Mouse (Mus musculus): ENCODE results near the gene Endog. TPM values are rescaled to one million over a fixed set of nuclear protein-coding genes. Genes with fewer than 3 reads are reported as not detected.
"Not testable (repeated sequence)": the region's sequence is repeated elsewhere in the genome, so short reads cannot be mapped to it uniquely, and the experiment has no call there.

Endog gene
- polyA plus RNA-seq, 1 experiment = 147 TPM

DNA sequence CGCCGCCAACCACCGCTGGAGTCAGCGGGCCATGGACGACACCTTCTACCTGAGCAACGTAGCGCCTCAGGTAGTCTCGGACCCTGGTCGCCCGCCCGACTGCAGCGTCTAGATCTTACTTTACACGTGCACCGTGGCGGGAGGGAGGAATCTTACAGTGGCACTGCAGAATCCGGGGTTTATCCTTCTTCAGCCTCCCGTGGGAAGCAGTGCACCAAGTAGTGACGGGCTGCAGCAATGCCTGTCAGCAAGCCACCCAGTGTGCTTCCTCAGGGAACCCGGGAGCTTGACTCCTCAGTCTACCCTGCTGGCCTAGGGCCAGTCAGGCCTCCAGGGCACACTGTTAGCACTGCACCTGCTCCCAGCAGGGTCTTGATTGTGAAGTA lies 697 bp downstream of the Endog start:
- H3K4me3 ChIP-seq (ENCODE audit: low read depth, low read length) = peak overlapping the region; percentile 83
- TF ChIP-seq CTCF (IDR thresholded peaks at IDR 0.05; ENCODE audit: extremely low read depth, insufficient read length, insufficient replicate concordance, low read depth, low read length) (no peak), POLR2A (IDR thresholded peaks at IDR 0.05; ENCODE audit: low read depth, low read length) (no peak)
- H3K27me3 ChIP-seq (ENCODE audit: control insufficient read depth, insufficient read depth, low read length) = no peaks in the 10 kb centered on the region
- under 1% methylated on average over 19 of the region's 19 CpGs for WGBS
- peaks cover 6% of the 10 kb centered on the region for H3K4me1 ChIP-seq (ENCODE audit: control insufficient read depth, insufficient read depth, insufficient read length, low read length)
- peak overlapping the region; percentile 84 for H3K27ac ChIP-seq (ENCODE audit: insufficient read depth, low read depth, low read length)
- H3K36me3 ChIP-seq (ENCODE audit: control insufficient read depth, insufficient read depth, low read length) = peaks cover 29% of the 10 kb centered on the region

DNA sequence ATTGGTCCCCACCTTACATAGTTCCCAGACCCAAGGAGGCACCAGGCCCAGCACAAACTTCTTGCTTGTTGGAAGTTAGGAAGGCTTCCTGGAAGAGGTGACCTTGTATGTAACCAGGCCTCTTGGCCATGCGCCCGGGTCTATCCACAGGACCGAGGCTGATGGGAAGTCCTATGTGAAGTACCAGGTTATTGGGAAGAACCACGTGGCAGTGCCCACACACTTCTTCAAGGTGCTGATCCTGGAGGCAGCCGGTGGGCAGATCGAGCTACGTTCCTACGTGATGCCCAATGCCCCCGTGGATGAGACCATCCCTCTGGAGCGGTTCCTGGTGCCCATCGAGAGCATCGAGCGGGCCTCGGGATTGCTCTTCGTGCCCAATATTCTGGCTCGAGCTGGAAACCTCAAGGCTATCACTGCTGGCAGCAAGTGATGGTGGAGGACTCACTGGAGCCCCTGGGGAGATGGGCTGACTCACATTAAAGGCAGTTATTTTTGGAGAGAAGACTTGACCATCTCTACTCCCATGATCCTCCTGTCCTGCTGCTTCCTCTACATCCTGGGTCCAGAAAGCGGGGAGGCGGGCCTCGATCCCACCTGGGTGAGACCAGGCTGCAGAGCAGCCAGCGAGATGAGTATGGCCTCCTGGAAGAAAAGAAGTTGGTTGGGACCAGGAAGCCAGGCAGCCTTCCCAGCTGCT lies 2.4 kb downstream of the Endog start:
- TF ChIP-seq CTCF (IDR thresholded peaks at IDR 0.05; ENCODE audit: extremely low read depth, insufficient read length, insufficient replicate concordance, low read depth, low read length) = no peak
- no peak for TF ChIP-seq POLR2A (IDR thresholded peaks at IDR 0.05; ENCODE audit: low read depth, low read length)
- Histone ChIP-seq H3K4me1 (ENCODE audit: control insufficient read depth, insufficient read depth, insufficient read length, low read length) (peaks cover 11% of the 10 kb centered on the region), H3K27ac (ENCODE audit: insufficient read depth, low read depth, low read length) (no peak overlapping the region), H3K27me3 (ENCODE audit: control insufficient read depth, insufficient read depth, low read length) (no peaks in the 10 kb centered on the region), H3K36me3 (ENCODE audit: control insufficient read depth, insufficient read depth, low read length) (peaks cover 29% of the 10 kb centered on the region), H3K4me3 (ENCODE audit: low read depth, low read length) (no peak overlapping the region)
- WGBS = 91% methylated on average over 20 of the region's 20 CpGs

DNA sequence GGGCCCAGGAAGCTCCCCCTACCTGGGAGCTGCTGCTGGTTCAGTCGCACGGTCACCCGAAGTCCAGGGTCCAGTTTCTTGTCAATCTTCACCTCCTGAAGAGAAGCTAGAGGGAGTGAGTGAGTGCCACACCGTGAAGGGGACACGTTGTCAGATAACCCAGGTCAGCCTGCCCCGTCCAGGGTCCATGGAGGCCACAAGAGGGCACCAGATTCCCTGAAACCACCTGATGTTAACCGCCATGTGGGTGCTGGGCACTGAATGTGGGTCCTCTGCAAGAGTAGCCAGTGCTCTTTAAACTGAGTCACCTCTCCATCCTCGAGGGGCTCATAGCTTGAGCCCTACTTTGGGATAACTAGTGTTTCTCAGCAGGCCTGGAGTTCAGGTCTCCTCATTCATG lies 4.6 kb downstream of the Endog start:
- no peaks in the 10 kb centered on the region for H3K27me3 ChIP-seq (ENCODE audit: control insufficient read depth, insufficient read depth, low read length)
- peaks cover 29% of the 10 kb centered on the region for H3K36me3 ChIP-seq (ENCODE audit: control insufficient read depth, insufficient read depth, low read length)
- H3K27ac ChIP-seq (ENCODE audit: insufficient read depth, low read depth, low read length) = no peak overlapping the region
- no peak overlapping the region for H3K4me3 ChIP-seq (ENCODE audit: low read depth, low read length)
- 89% methylated on average over 8 of the region's 8 CpGs for WGBS
- H3K4me1 ChIP-seq (ENCODE audit: control insufficient read depth, insufficient read depth, insufficient read length, low read length) = peaks cover 11% of the 10 kb centered on the region
- TF ChIP-seq CTCF (IDR thresholded peaks at IDR 0.05; ENCODE audit: extremely low read depth, insufficient read length, insufficient replicate concordance, low read depth, low read length) (peak; percentile 43; the same call in 1 of the 2 replicates), POLR2A (IDR thresholded peaks at IDR 0.05; ENCODE audit: low read depth, low read length) (no peak)

DNA sequence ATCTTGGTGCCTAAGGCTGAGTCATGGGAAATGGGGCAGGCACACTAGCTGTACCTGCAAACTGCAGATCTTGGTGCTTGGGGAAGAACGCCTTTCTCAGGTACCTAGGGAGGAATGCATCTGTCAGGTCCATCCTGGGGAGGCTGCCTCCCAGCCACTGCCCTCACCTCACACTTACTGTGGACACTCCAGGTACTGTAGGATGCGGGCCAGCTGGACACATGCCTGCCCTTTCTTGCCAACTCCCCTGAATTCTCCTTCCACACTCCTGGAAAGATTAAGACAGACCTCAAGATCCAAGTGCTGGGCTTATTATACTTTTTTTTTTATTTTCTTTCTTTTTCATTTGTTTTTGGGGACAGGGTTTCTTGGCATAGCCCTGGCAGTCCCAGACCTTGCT lies 5.3 kb downstream of the Endog start:
- no peak overlapping the region for H3K27ac ChIP-seq (ENCODE audit: insufficient read depth, low read depth, low read length)
- no peaks in the 10 kb centered on the region for H3K27me3 ChIP-seq (ENCODE audit: control insufficient read depth, insufficient read depth, low read length)
- WGBS = 98% methylated on average over 2 of the region's 2 CpGs
- TF ChIP-seq POLR2A (IDR thresholded peaks at IDR 0.05; ENCODE audit: low read depth, low read length) (no peak), CTCF (IDR thresholded peaks at IDR 0.05; ENCODE audit: extremely low read depth, insufficient read length, insufficient replicate concordance, low read depth, low read length) (no peak)
- H3K4me3 ChIP-seq (ENCODE audit: low read depth, low read length) = no peak overlapping the region
- peaks cover 29% of the 10 kb centered on the region for H3K36me3 ChIP-seq (ENCODE audit: control insufficient read depth, insufficient read depth, low read length)
- H3K4me1 ChIP-seq (ENCODE audit: control insufficient read depth, insufficient read depth, insufficient read length, low read length) = peaks cover 11% of the 10 kb centered on the region

DNA sequence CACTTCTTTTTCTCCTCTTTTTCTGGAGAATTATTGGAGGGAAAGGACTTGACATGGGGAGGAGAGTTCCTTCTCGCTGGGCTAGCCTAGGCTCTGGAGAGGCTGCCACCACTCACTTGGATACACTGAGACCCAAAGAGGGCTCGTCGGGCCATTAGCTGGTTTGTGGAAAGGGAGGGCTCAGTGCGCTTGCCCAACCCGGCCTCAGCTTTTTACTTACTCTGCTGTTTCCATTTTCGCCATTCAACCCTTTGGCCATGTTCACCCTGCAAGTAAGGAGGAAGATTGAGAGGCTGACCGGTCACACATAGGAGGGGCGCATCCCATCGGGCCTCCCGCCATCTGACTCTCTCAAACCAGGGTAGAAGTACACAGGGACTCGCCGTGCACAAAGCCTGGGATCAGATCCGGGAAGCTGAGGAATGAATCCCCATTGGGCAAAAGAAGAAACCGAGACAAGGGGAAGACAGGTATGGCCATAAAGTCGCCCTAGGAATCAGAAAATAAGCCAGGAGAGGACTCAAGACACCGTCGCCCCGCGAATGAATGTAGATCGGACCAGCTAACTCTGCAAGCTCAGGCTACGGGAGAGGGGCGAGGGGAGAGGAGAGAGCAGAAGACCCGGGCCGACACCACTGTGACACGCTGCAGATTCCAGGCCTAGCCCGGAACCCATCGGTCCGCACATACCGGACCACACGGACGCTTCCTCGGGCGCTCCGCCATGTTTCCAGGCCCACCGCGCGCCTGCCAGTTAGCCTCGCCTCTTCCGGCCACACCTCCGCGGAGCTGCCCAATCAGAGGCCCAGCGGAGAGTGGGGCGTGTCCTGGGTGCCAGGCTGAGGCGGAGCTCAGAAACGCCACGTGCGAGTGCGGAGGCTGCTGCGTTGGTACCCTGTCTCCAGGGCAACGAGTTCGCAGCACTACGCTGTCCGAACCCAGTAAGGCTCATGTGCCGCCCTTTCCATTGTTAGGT lies 6.7 kb downstream of the Endog start, which contains the start of gene Spout1:
TSS of gene Spout1 (minus strand) at position 760 of the 976 bp plus-strand sequence.
- TF ChIP-seq POLR2A (IDR thresholded peaks at IDR 0.05; ENCODE audit: low read depth, low read length) (peak; percentile 62), CTCF (IDR thresholded peaks at IDR 0.05; ENCODE audit: extremely low read depth, insufficient read length, insufficient replicate concordance, low read depth, low read length) (no peak)
- peaks cover 5% of the 10 kb centered on the region for H3K4me1 ChIP-seq (ENCODE audit: control insufficient read depth, insufficient read depth, insufficient read length, low read length)
- 1% methylated on average over 54 of the region's 54 CpGs for WGBS
- peaks cover 28% of the 10 kb centered on the region for H3K36me3 ChIP-seq (ENCODE audit: control insufficient read depth, insufficient read depth, low read length)
- H3K4me3 ChIP-seq (ENCODE audit: low read depth, low read length) = peak within 1 kb of the TSS; percentile 87
- no peak within 1 kb of the TSS for H3K27ac ChIP-seq (ENCODE audit: insufficient read depth, low read depth, low read length)
- H3K27me3 ChIP-seq (ENCODE audit: control insufficient read depth, insufficient read depth, low read length) = no peaks in the 10 kb centered on the region

DNA sequence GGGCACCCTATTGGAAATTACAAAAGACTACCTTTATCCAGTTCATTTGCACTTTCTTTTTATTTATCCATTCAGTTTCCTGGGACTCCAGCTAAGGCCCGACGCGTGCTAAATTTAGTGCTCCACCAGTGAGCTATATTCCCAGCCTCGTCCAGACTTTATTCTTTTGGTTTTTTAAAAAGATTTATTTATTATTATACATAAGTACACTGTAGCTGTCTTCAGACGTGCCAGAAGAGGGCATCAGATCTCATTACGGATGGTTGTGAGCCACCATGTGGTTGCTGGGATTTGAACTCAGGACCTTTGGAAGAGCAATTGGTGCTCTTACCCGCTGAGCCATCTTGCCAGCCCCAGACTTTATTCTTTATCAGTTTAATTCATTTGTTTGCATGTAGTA lies 7.4 kb downstream of the Endog start:
- H3K36me3 ChIP-seq (ENCODE audit: control insufficient read depth, insufficient read depth, low read length) = peaks cover 22% of the 10 kb centered on the region
- H3K4me1 ChIP-seq (ENCODE audit: control insufficient read depth, insufficient read depth, insufficient read length, low read length); H3K27ac ChIP-seq (ENCODE audit: insufficient read depth, low read depth, low read length); H3K27me3 ChIP-seq (ENCODE audit: control insufficient read depth, insufficient read depth, low read length): not testable (repeated sequence)
- 40% methylated on average over 7 of the region's 7 CpGs for WGBS
- peak overlapping the region; percentile 87 for H3K4me3 ChIP-seq (ENCODE audit: low read depth, low read length)

DNA sequence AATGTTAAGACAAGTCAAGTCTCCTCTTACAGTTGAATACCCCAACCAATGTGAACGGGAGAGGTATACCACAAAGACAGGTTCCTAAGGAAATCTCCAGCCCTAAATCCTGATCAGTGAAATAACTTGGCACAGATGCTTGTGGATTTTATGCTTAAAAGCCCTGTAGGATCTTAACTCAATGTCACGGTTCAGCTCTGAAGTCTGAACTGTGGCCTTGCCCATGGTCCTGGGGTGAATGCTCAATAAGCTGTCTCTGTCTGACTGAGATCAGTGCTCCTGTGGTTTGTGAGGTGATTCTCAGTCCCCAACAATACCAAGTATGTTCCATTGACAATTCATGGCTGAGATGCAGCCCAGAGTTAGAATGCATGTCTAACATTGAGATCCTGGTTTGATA lies 11.1 kb downstream of the Endog start:
- TF ChIP-seq POLR2A (IDR thresholded peaks at IDR 0.05; ENCODE audit: low read depth, low read length) (no peak), CTCF (IDR thresholded peaks at IDR 0.05; ENCODE audit: extremely low read depth, insufficient read length, insufficient replicate concordance, low read depth, low read length) (no peak)
- WGBS = 89% methylated on average over 2 of the region's 2 CpGs
- H3K36me3 ChIP-seq (ENCODE audit: control insufficient read depth, insufficient read depth, low read length) = no peaks in the 10 kb centered on the region; the same call in 1 of the 2 replicates
- H3K4me3 ChIP-seq (ENCODE audit: low read depth, low read length) = no peak overlapping the region
- H3K27ac ChIP-seq (ENCODE audit: insufficient read depth, low read depth, low read length) = no peak overlapping the region
- H3K27me3 ChIP-seq (ENCODE audit: control insufficient read depth, insufficient read depth, low read length) = no peaks in the 10 kb centered on the region
- H3K4me1 ChIP-seq (ENCODE audit: control insufficient read depth, insufficient read depth, insufficient read length, low read length) = peaks cover under 1% of the 10 kb centered on the region; the same call in 1 of the 2 replicates

Data from small intestine, adult 2 months (tissue).